Mouse (Mus musculus): ENCODE measurements around the gene Scgb1a1. TPM values are rescaled to one million over a fixed set of nuclear protein-coding genes. Genes with fewer than 3 reads are reported as not detected.

The Scgb1a1 gene
- polyA plus RNA-seq, 1 experiment: not detected

DNA sequence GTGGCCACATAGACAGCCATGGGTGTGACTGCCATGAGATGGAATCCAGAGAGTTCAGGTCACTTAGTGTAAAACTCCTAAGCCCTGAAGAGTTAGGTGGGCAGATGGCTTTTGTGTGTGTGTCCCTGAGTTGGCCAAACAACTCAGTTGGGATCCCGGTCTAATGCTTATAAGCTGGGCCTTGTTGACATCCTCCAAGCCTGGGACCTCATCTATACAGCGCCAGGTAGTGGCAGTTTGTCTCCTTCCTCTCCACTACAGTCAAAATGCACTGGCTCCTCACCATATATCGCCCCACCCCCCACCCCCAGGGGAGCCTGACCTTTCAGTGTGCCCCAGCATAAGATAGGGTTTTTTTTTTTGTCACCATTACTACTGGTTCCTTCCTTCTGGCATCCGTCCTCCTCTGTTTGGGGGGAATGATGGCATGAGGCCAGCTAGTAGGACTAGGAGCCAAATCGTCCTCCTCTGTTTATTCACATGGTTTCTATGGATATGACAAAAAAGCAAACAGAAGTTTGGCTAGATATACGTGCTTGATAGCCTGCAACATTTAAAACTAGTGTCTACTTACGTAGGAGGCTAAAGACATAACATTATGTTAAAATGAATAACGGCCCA, 18.0 kb downstream of the Scgb1a1 start:
- H3K27me3 ChIP-seq (ENCODE audit: control insufficient read depth, insufficient read depth, low read length): no peaks in the 10 kb centered on the region
- peaks cover 12% of the 10 kb centered on the region for H3K4me1 ChIP-seq (ENCODE audit: control insufficient read depth, insufficient read depth, low read length)
- H3K4me3 ChIP-seq (replicated peaks; ENCODE audit: insufficient read depth, low read depth, low read length): no peak overlapping the region
- DNase-seq: no peak
- no peak overlapping the region for H3K27ac ChIP-seq (ENCODE audit: insufficient read depth, low read length)
- TF ChIP-seq POLR2A (IDR thresholded peaks at IDR 0.05; ENCODE audit: borderline replicate concordance, insufficient read depth, low read length) (no peak), CTCF (IDR thresholded peaks at IDR 0.05; ENCODE audit: borderline replicate concordance, insufficient read depth, low read depth, low read length) (no peak)
- WGBS: 40% methylated on average over 8 of the region's 8 CpGs

DNA sequence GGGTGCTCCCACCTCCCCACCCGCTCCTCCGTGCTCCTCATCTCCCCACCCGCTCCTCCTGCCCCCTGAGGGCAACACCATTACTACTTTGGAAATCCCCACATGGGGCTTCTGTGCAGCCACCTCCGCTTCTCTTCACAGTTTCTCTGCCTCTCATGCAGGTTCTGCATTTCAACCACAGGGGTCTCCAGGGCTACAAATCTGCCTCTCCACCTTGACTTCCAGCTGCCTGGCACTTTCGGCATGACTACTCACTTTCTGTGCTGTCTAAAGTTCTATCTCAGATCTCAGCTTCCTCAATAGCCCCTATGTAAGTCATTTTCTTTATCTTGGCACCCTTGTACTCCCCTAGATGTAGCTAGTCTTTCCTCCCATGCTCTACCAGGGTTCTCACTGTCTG, 20.5 kb downstream of the Scgb1a1 start:
- Histone ChIP-seq H3K4me3 (replicated peaks; ENCODE audit: insufficient read depth, low read depth, low read length) (no peak overlapping the region), H3K4me1 (ENCODE audit: control insufficient read depth, insufficient read depth, low read length) (peaks cover 14% of the 10 kb centered on the region), H3K27me3 (ENCODE audit: control insufficient read depth, insufficient read depth, low read length) (no peaks in the 10 kb centered on the region), H3K27ac (ENCODE audit: insufficient read depth, low read length) (no peak overlapping the region)
- TF ChIP-seq CTCF (IDR thresholded peaks at IDR 0.05; ENCODE audit: borderline replicate concordance, insufficient read depth, low read depth, low read length) (no peak), POLR2A (IDR thresholded peaks at IDR 0.05; ENCODE audit: borderline replicate concordance, insufficient read depth, low read length) (no peak)
- WGBS: 80% methylated on average over 5 of the region's 5 CpGs
- DNase-seq: no peak

DNA sequence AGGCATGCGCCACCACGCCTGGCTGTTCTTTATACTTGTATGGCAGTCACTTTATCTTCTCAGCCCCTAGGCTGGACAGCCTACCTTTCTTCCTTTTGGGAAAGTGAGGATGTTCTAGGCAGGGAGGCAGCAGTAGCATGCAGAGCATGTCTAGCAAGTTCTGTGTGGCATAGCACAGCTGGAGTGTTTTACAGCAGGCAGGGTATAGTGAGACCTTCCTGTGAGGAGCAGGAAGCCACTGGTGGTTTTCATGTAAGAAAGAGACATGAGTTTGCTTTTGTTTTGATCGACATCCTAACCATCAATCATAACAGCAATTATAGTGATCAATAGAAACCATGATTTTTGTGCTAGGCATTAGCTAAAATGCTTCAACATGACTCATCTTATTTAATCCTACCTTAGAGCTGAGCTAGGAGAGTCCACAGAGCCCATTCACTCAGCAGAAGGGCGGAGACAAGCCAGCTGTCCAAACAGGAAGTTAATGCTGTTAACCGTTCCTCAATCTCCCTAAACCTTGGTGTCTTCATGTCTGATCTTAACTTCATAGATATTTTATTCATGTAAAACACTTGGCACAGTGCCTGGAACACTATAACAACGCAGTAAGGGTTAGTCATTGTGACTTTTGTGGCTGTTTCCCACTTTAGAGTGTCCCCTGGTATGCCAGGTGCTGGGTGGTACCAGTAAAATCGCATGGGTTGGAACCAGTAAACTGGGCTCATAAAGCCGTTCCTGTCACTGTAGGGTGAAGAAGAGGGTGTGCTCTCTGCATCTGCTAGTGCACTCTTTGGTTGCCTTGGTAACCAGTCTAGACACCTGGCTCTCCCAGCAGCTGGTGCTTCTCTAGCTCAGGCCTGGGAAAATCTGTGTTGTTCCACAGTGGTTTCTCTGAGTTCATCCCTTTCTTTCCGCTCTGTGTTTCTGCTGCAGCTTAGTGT, 21.9 kb downstream of the Scgb1a1 start:
- Histone ChIP-seq H3K27ac (ENCODE audit: insufficient read depth, low read length) (no peak overlapping the region), H3K4me1 (ENCODE audit: control insufficient read depth, insufficient read depth, low read length) (peaks cover 7% of the 10 kb centered on the region; the same call in 1 of the 2 replicates), H3K27me3 (ENCODE audit: control insufficient read depth, insufficient read depth, low read length) (no peaks in the 10 kb centered on the region), H3K4me3 (replicated peaks; ENCODE audit: insufficient read depth, low read depth, low read length) (no peak overlapping the region)
- DNase-seq: no peak
- WGBS: 63% methylated on average over 9 of the region's 9 CpGs
- no peak for TF ChIP-seq CTCF (IDR thresholded peaks at IDR 0.05; ENCODE audit: borderline replicate concordance, insufficient read depth, low read depth, low read length)
- no peak for TF ChIP-seq POLR2A (IDR thresholded peaks at IDR 0.05; ENCODE audit: borderline replicate concordance, insufficient read depth, low read length)

DNA sequence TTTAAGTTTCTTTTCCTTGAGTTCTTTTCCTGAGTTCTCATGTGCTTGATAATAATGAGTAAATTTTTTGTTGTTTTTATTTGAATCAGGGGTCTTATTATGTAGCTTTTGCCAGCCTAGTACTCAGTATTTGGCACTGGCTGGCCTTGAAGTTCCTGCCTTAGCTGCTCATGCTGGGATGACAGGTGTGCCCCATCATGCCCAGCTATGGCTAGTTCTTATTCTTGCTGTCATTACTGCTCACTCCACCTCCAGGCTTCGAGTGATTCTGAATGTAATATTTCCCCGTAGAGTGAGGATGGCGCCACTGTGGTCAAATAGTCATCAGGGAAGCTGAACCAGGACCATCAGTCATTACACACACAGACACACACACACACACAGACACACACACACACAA, 23.9 kb downstream of the Scgb1a1 start:
- Histone ChIP-seq H3K27ac (ENCODE audit: insufficient read depth, low read length) (no peak overlapping the region), H3K27me3 (ENCODE audit: control insufficient read depth, insufficient read depth, low read length) (no peaks in the 10 kb centered on the region), H3K4me1 (ENCODE audit: control insufficient read depth, insufficient read depth, low read length) (0 out of 2 replicates have a peak, but pooled peaks cover 2% of the 10 kb centered on the region), H3K4me3 (replicated peaks; ENCODE audit: insufficient read depth, low read depth, low read length) (no peak overlapping the region)
- DNase-seq: peak in 1 of 2 experiments; percentile 44
- WGBS: 22% methylated on average over 3 of the region's 3 CpGs
- TF ChIP-seq POLR2A (IDR thresholded peaks at IDR 0.05; ENCODE audit: borderline replicate concordance, insufficient read depth, low read length): no peak
- no peak for TF ChIP-seq CTCF (IDR thresholded peaks at IDR 0.05; ENCODE audit: borderline replicate concordance, insufficient read depth, low read depth, low read length)

DNA sequence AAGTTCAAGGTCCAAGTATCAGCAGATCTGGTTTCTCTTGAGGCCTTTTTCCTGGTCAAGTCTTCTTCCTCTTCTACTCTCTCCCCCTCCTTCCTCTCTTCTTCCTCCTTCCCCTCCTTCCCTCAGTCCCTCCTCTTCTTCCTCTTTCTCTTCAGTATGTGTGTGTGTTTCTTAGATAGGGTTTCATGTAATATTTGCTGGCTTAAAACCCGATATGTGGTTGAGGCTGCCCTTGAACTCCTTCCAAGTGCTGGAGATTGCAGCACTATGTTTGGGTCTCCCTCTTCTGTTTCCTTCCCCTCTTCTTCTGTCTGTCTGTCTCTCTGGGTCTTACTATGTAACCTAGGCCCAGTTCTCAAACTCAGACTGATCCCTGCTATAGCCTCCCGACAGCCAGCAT, 24.9 kb downstream of the Scgb1a1 start:
- no peak overlapping the region for H3K4me3 ChIP-seq (replicated peaks; ENCODE audit: insufficient read depth, low read depth, low read length)
- no peak overlapping the region for H3K27ac ChIP-seq (ENCODE audit: insufficient read depth, low read length)
- H3K4me1 ChIP-seq (ENCODE audit: control insufficient read depth, insufficient read depth, low read length): 0 out of 2 replicates have a peak, but pooled peaks cover 2% of the 10 kb centered on the region
- no peak for DNase-seq
- WGBS: 95% methylated on average over 2 of the region's 2 CpGs
- no peaks in the 10 kb centered on the region for H3K27me3 ChIP-seq (ENCODE audit: control insufficient read depth, insufficient read depth, low read length)
- TF ChIP-seq POLR2A (IDR thresholded peaks at IDR 0.05; ENCODE audit: borderline replicate concordance, insufficient read depth, low read length): no peak
- no peak for TF ChIP-seq CTCF (IDR thresholded peaks at IDR 0.05; ENCODE audit: borderline replicate concordance, insufficient read depth, low read depth, low read length)

DNA sequence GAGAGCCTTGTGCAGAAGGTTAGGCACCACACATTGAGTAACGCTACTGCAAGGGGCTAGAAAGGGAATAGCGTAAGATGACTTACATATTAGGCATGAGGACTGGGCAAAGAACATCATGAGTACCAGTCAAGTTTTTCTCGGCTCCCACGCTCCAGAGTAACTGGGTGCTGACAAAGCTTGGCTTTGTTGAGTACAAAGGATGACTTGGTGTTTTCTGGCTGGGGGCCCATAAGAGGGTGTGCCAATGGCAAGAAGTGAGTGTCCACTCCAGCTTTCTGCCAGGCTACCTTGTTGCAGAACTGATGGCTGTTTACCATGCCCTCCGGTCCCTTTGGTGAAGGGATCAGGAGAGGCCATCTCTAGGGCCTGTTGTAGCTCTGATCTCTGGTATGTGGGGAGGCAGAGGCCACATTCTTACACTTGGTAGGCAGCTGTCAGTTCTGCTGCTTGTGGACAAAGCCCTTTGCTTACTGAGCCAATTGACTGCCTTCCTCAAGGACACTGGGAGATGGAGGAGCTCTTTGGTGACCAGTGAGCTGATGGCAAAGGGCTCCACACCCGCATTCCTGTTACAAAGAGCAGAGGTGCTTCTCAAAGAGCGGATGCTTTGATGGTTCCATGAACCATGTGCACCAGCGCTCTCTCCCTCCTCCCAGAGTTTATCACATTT, 26.4 kb downstream of the Scgb1a1 start:
- Histone ChIP-seq H3K27ac (ENCODE audit: insufficient read depth, low read length) (no peak overlapping the region), H3K27me3 (ENCODE audit: control insufficient read depth, insufficient read depth, low read length) (no peaks in the 10 kb centered on the region), H3K4me3 (replicated peaks; ENCODE audit: insufficient read depth, low read depth, low read length) (no peak overlapping the region), H3K4me1 (ENCODE audit: control insufficient read depth, insufficient read depth, low read length) (0 out of 2 replicates have a peak, but pooled peaks cover 2% of the 10 kb centered on the region)
- 80% methylated on average over 8 of the region's 8 CpGs for WGBS
- peak in 1 of 2 experiments; percentile 17 for DNase-seq
- TF ChIP-seq POLR2A (IDR thresholded peaks at IDR 0.05; ENCODE audit: borderline replicate concordance, insufficient read depth, low read length) (no peak), CTCF (IDR thresholded peaks at IDR 0.05; ENCODE audit: borderline replicate concordance, insufficient read depth, low read depth, low read length) (no peak)

DNA sequence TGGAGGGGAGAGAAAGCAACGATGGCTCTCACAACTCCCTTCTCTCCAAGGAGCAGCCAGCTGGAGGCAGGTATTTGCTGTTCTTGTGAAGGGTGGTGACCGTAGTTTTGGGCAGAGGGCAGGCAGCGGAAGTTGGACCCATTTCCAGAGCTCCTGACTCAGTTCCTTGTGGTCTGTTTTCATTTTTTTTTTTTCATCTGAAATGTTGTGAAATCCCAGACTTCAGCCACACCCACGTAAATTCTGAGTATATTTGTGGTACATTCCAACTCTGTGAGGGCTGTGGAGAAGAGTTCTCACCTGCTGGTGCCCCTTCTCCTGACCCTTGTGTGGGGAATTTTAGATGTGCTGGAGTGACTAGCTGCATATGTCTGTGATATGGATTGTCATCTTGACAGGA, 27.7 kb downstream of the Scgb1a1 start:
- Histone ChIP-seq H3K4me1 (ENCODE audit: control insufficient read depth, insufficient read depth, low read length) (0 out of 2 replicates have a peak, but pooled peaks cover 2% of the 10 kb centered on the region), H3K4me3 (replicated peaks; ENCODE audit: insufficient read depth, low read depth, low read length) (no peak overlapping the region), H3K27ac (ENCODE audit: insufficient read depth, low read length) (no peak overlapping the region), H3K27me3 (ENCODE audit: control insufficient read depth, insufficient read depth, low read length) (no peaks in the 10 kb centered on the region)
- TF ChIP-seq POLR2A (IDR thresholded peaks at IDR 0.05; ENCODE audit: borderline replicate concordance, insufficient read depth, low read length) (no peak), CTCF (IDR thresholded peaks at IDR 0.05; ENCODE audit: borderline replicate concordance, insufficient read depth, low read depth, low read length) (no peak)
- 72% methylated on average over 4 of the region's 4 CpGs for WGBS
- DNase-seq: no peak
